Mouse (Mus musculus): ENCODE results near the gene Gpr179.

DNA sequence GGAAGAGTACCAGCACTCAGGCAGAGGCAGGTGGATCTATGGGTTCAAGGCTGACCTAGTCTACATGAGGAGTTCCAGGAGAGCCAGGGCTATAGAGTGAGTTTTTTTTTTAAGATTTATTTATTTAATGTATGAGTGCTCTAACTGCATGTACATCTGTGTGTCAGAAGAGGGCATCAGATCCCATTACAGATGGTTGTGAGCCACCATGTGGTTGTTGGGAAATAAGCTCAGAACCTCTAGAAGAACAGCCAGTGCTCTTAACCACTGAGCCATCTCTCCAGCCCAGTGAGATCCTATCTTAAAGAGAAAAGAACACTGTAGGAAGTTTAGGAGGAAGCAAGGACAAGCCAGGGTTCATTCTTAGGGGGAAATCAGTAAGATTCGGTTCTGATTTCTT, 21.6 kb downstream of the Gpr179 start:
- no peak for TF ChIP-seq USF1 (IDR thresholded peaks at IDR 0.05; ENCODE audit: low read depth)
- TF ChIP-seq POLR2AphosphoS2 (IDR thresholded peaks at IDR 0.05; ENCODE audit: insufficient read length, low read depth): no peak
- no peak for TF ChIP-seq TCF3 (IDR thresholded peaks at IDR 0.05; ENCODE audit: insufficient read length, low read depth)
- no peak for TF ChIP-seq CEBPB (IDR thresholded peaks at IDR 0.05; ENCODE audit: insufficient read depth, poor library complexity, severe bottlenecking)
- TF ChIP-seq POLR2A (IDR thresholded peaks at IDR 0.05; ENCODE audit: insufficient read length, low read depth): no peak
- no peak for TF ChIP-seq TCF12 (IDR thresholded peaks at IDR 0.05; ENCODE audit: insufficient read depth, poor library complexity, severe bottlenecking)
- no peak for TF ChIP-seq REST (IDR thresholded peaks at IDR 0.05; ENCODE audit: insufficient read depth, insufficient read length)
- no peak for TF ChIP-seq E2F4 (IDR thresholded peaks at IDR 0.05; ENCODE audit: insufficient read depth)

Data from myocyte (in vitro differentiated cells).